Mouse (Mus musculus) bone marrow, adult 2 months (tissue): Measurements from ENCODE around the gene Zfp143.

Experiments
- CTCF ChIP-seq: fragments of 200-500 bp; IDR thresholded peaks from 2 replicates; pipeline ENCODE4 v1.5.1; 2011; ENCODE audit warnings: low read length, control low read depth; ENCODE audit not compliant: control insufficient read depth, insufficient read depth
- POLR2A ChIP-seq: fragments of 200-500 bp; IDR thresholded peaks from 2 replicates; pipeline ENCODE4 v1.6.1; 2011; ENCODE audit warnings: low read depth, mild to moderate bottlenecking, control low read depth, low read length, borderline replicate concordance; ENCODE audit not compliant: control insufficient read depth

DNA sequence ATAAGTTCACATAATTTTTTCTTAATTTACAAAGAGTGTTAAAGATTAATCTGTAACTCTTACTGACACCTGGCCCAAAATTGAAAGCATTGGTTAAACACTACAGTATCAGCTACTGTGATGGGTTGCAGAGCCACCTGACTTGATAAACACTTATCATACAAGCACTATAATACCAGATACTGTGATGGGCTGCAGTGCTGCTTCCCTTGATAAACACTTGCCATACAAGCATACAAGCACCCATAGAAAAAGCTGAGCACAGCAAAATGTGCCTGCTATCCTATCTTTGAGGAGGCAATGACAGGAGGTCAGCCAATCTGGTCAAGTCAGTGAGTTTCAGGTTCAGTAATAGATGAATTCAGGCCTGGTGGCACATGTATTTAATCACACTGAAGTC, 24.2 kb downstream of the Zfp143 start:
- TF ChIP-seq CTCF (no peak), POLR2A (no peak)
